In the genomic region with DNA sequence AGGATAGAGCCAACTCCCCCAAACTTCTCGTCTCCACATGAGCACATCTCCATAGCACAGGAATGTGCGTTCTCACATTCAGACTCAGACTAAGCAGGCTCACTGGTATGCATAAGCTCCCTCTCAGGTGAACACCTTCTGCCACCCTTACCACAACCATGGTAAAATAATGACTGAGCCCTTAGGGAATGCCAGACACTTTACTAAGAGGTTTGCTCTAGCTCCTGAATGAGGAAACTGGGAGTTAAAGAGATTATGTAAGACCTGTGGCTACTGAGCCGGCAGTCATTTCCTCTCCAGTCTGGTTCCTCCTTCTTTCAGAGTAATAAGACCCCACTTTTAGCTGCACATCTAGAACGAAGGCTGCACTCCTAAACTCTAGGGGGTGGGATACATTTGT, we compare ENCODE assay signal across 23 mouse cellular contexts.
A peak's percentile ranks its signal among the peaks of the same experiment; 100 is the strongest.
DNase-seq lines count a peak whose midpoint lies in the region; ATAC-seq and TF ChIP-seq lines count a peak whose summit lies in the region.
"Had no signal": no experiment of that assay in that cellular context is flagged by ENCODE, and none has a peak within 500 bp of the region (broad histone marks: within the 10 kb centered on the region; RNA-seq: fewer than 3 reads in every experiment).

No protein-coding gene starts in this region.

- no peak overlapping the region for H3K4me2 ChIP-seq in midbrain, embryonic 11.5 days
- H3K4me2 ChIP-seq in midbrain, postnatal 0 days (ENCODE audit: low read depth, low read length, poor library complexity, severe bottlenecking), result no peak overlapping the region
- H3K4me2 ChIP-seq: embryonic facial prominence, embryonic 13.5 days; heart, embryonic 15.5 days; hindbrain, embryonic 14.5 days; limb, embryonic 12.5 days; liver, embryonic 12.5 days; midbrain, embryonic 12.5 days had no signal

- no peaks in the 10 kb centered on the region for H3K4me1 ChIP-seq in midbrain, embryonic 11.5 days (ENCODE audit: control insufficient read depth, insufficient read depth, low read length)
- H3K4me1 ChIP-seq in midbrain, postnatal 0 days (ENCODE audit: insufficient read depth, low read length), result no peaks in the 10 kb centered on the region
- H3K4me1 ChIP-seq: embryonic facial prominence, embryonic 13.5 days; limb, embryonic 12.5 days; liver, embryonic 12.5 days; midbrain, embryonic 12.5 days had no signal

- H3K36me3 ChIP-seq in midbrain, embryonic 11.5 days (ENCODE audit: control insufficient read depth, insufficient read depth, low read length), result no peaks in the 10 kb centered on the region
- H3K36me3 ChIP-seq in midbrain, postnatal 0 days (ENCODE audit: insufficient read depth, low read length), result no peaks in the 10 kb centered on the region
- H3K36me3 ChIP-seq: embryonic facial prominence, embryonic 13.5 days; heart, embryonic 15.5 days; limb, embryonic 12.5 days; liver, embryonic 12.5 days; midbrain, embryonic 12.5 days had no signal

- TF ChIP-seq CTCF in midbrain, postnatal 0 days (IDR thresholded peaks at IDR 0.05), result no peak
- TF ChIP-seq CTCF in gastrocnemius, adult 2 months (IDR thresholded peaks at IDR 0.05), result no peak

- H3K9me3 ChIP-seq in midbrain, embryonic 11.5 days (ENCODE audit: control insufficient read depth, low read length), result no peaks in the 10 kb centered on the region
- H3K9me3 ChIP-seq in midbrain, postnatal 0 days (ENCODE audit: low read length), result no peaks in the 10 kb centered on the region
- H3K9me3 ChIP-seq: embryonic facial prominence, embryonic 13.5 days; heart, embryonic 15.5 days; limb, embryonic 12.5 days; liver, embryonic 12.5 days; midbrain, embryonic 12.5 days had no signal

- intact Hi-C loops in gastrocnemius, adult 2 months (cut with DNase I), result no loop called here

- no peak overlapping the region for H3K9ac ChIP-seq in midbrain, embryonic 11.5 days (ENCODE audit: low read length)
- no peak overlapping the region for H3K9ac ChIP-seq in midbrain, postnatal 0 days (replicated peaks; ENCODE audit: low read length, poor library complexity, severe bottlenecking)
- H3K9ac ChIP-seq: embryonic facial prominence, embryonic 13.5 days; heart, embryonic 15.5 days; hindbrain, embryonic 14.5 days; limb, embryonic 12.5 days; liver, embryonic 12.5 days; midbrain, embryonic 12.5 days had no signal

- no peak overlapping the region for H3K4me3 ChIP-seq in midbrain, embryonic 11.5 days (ENCODE audit: low read depth, low read length)
- H3K4me3 ChIP-seq in midbrain, postnatal 0 days (ENCODE audit: low read depth, low read length), result no peak overlapping the region
- no peak overlapping the region for H3K4me3 ChIP-seq in gastrocnemius, adult 2 months
- H3K4me3 ChIP-seq: embryonic facial prominence, embryonic 13.5 days; heart, embryonic 15.5 days; limb, embryonic 12.5 days; liver, embryonic 12.5 days; midbrain, embryonic 12.5 days had no signal

- no peak overlapping the region for H3K27ac ChIP-seq in midbrain, embryonic 11.5 days (ENCODE audit: low read depth, low read length)
- H3K27ac ChIP-seq in midbrain, postnatal 0 days (ENCODE audit: low read depth, low read length), result no peak overlapping the region
- H3K27ac ChIP-seq in gastrocnemius, adult 2 months, result no peak overlapping the region
- H3K27ac ChIP-seq: embryonic facial prominence, embryonic 13.5 days; heart, embryonic 15.5 days; hindbrain, embryonic 14.5 days; limb, embryonic 12.5 days; liver, embryonic 12.5 days; macrophage; midbrain, embryonic 12.5 days had no signal

- ATAC-seq in midbrain, embryonic 11.5 days (ENCODE audit: low FRiP score), result no peak
- ATAC-seq in midbrain, postnatal 0 days (ENCODE audit: low FRiP score), result no peak
- ATAC-seq in granulocyte monocyte progenitor cell, adult 5-6 weeks (replicated peaks; ENCODE audit: poor library complexity, severe bottlenecking), result peak; percentile 91
- ATAC-seq in neutrophil, adult 5-6 weeks (ENCODE audit: extremely low read depth, insufficient number of reproducible peaks, low FRiP score, poor library complexity, severe bottlenecking), result peak; percentile 65
- no peak for ATAC-seq in inflammation-experienced regulatory T-cells, adult 6 months
- ATAC-seq: forebrain, embryonic 14.5 days; liver, embryonic 12.5 days had no signal

- 80% methylated on average over 4 of the region's 4 CpGs for WGBS in midbrain, embryonic 11.5 days
- WGBS in midbrain, postnatal 0 days, result 77% methylated on average over 4 of the region's 4 CpGs

- DNase-seq in midbrain, embryonic 11.5 days (ENCODE audit: low spot score, missing footprints), result peak; percentile 62
- no peak for DNase-seq in midbrain, postnatal 0 days (ENCODE audit: low spot score)
- peak; percentile 75 for DNase-seq in lung, postnatal 25 days (ENCODE audit: low spot score)
- DNase-seq in right cerebral cortex, postnatal 14 days, result no peak
- no peak for DNase-seq in gastrocnemius, adult 2 months
- DNase-seq: adrenal gland, postnatal 14 days; cerebellum, postnatal 14 days; gastrocnemius, postnatal 10 days; heart, postnatal 36 days; kidney, adult 2 months; kidney, postnatal 10 days; right cerebral cortex, postnatal 25 days had no signal

- no peaks in the 10 kb centered on the region for H3K27me3 ChIP-seq in midbrain, embryonic 11.5 days (ENCODE audit: control insufficient read depth, insufficient read depth, low read length)
- no peaks in the 10 kb centered on the region for H3K27me3 ChIP-seq in midbrain, postnatal 0 days (ENCODE audit: insufficient read depth, low read length)
- H3K27me3 ChIP-seq: embryonic facial prominence, embryonic 13.5 days; heart, embryonic 15.5 days; limb, embryonic 12.5 days; liver, embryonic 12.5 days; midbrain, embryonic 12.5 days had no signal

Comparison
In these comparisons a context has a peak if more than half of its experiments do, and no peak if none do; other contexts are left out.
1. DNase-seq: peak in midbrain, embryonic 11.5 days (single experiment) and lung, postnatal 25 days (single experiment); none in midbrain, postnatal 0 days (single experiment), right cerebral cortex, postnatal 14 days (single experiment) and gastrocnemius, adult 2 months (single experiment).
2. ATAC-seq: peak in granulocyte monocyte progenitor cell, adult 5-6 weeks (single experiment) and neutrophil, adult 5-6 weeks (single experiment); none in midbrain, embryonic 11.5 days (single experiment), midbrain, postnatal 0 days (single experiment) and inflammation-experienced regulatory T-cells, adult 6 months (single experiment).